Mouse (Mus musculus) forebrain, embryonic 15.5 days (tissue): ENCODE measurements around the gene St6galnac6. TPM values are rescaled to one million over a fixed set of nuclear protein-coding genes. Genes with fewer than 3 reads are reported as not detected.
A peak's percentile ranks its signal among the peaks of the same experiment; 100 is the strongest.

Source experiments
- ATAC-seq: fragments of 200-750 bp; cut with Nextera tagmentation; replicated peaks from 2 replicates; pipeline ENCODE4 v1.8.0; 2017; ENCODE audit warnings: mild to moderate bottlenecking, moderate TSS enrichment, moderate library complexity
- H3K27ac ChIP-seq: fragments of 300-500 bp; sonication (generic); replicated peaks from 2 replicates; pipeline ENCODE4 v1.5.1; 2015; ENCODE audit warnings: mild to moderate bottlenecking, inconsistent platforms
- H3K27me3 ChIP-seq: fragments of 300-500 bp; sonication (generic); 2 replicates; pipeline ENCODE4 v1.6.1; 2015; ENCODE audit warnings: inconsistent platforms
- H3K36me3 ChIP-seq: fragments of 300-500 bp; sonication (generic); 2 replicates; pipeline ENCODE4 v1.6.1; 2015; ENCODE audit warnings: mild to moderate bottlenecking, inconsistent platforms
- H3K4me1 ChIP-seq: fragments of 300-500 bp; sonication (generic); 2 replicates; pipeline ENCODE4 v1.6.1; 2015; ENCODE audit warnings: inconsistent platforms
- H3K4me2 ChIP-seq: fragments of 300-500 bp; sonication (generic); replicated peaks from 2 replicates; pipeline ENCODE4 v1.6.1; 2015; ENCODE audit warnings: mild to moderate bottlenecking, inconsistent platforms
- H3K4me3 ChIP-seq: fragments of 300-500 bp; sonication (generic); 2 replicates; pipeline ENCODE4 v1.5.1; 2015; ENCODE audit warnings: mild to moderate bottlenecking, inconsistent platforms
- H3K9ac ChIP-seq: fragments of 300-500 bp; sonication (generic); replicated peaks from 2 replicates; pipeline ENCODE4 v1.6.1; 2015; ENCODE audit warnings: mild to moderate bottlenecking, inconsistent platforms
- H3K9me3 ChIP-seq: fragments of 300-500 bp; sonication (generic); 2 replicates; pipeline ENCODE4 v1.6.1; 2016; ENCODE audit warnings: inconsistent platforms
- WGBS: fragments of 180-500 bp; shearing (Covaris S2); methylation state at CpG from one replicate; pipeline ENCODE4 v1.1.7; 2015; ENCODE audit warnings: mixed read lengths; 5-methylcytosine and 5-hydroxymethylcytosine counted together
- polyA plus RNA-seq: library from polyadenylated mRNA; unstranded; fragments of >200 nt; fragmentation: Nextera tagmentation; extraction: Ambion mirVana; gene quantifications from 2 replicates; pipeline ENCODE4 v1.2.1, GENCODE M21; 2015

The St6galnac6 gene
- polyA plus RNA-seq, result 16.6 and 19.3 TPM in 2 replicates

GRCm38 (mm10) chr2:32599409-32599808 is at the start of gene St6galnac6:
Gene St6galnac6, plus strand, starts transcription at chr2:32599709.
- Histone ChIP-seq H3K4me2 (no peak within 1 kb of the TSS), H3K4me3 (no peak within 1 kb of the TSS), H3K4me1 (peaks cover 14% of the 10 kb centered on the region), H3K27ac (no peak within 1 kb of the TSS), H3K9me3 (no peaks in the 10 kb centered on the region), H3K27me3 (no peaks in the 10 kb centered on the region), H3K9ac (no peak within 1 kb of the TSS), H3K36me3 (no peaks in the 10 kb centered on the region)
- ATAC-seq, result no peak
- WGBS, result 89% methylated on average over 3 of the region's 3 CpGs

GRCm38 (mm10) chr2:32549764-32550163 is 49.7 kb upstream of the St6galnac6 start:
- Histone ChIP-seq H3K27ac (no peak overlapping the region), H3K4me1 (no peaks in the 10 kb centered on the region), H3K4me2 (no peak overlapping the region), H3K36me3 (no peaks in the 10 kb centered on the region), H3K9ac (no peak overlapping the region), H3K27me3 (no peaks in the 10 kb centered on the region), H3K9me3 (no peaks in the 10 kb centered on the region), H3K4me3 (no peak overlapping the region)
- ATAC-seq, result no peak
- WGBS, result 82% methylated on average over 6 of the region's 6 CpGs

- H3K4me2 ChIP-seq, result no peak overlapping the region
- H3K4me1 ChIP-seq, result no peaks in the 10 kb centered on the region
- H3K4me3 ChIP-seq, result no peak overlapping the region
- no peaks in the 10 kb centered on the region for H3K36me3 ChIP-seq
- no peak for ATAC-seq
- no peaks in the 10 kb centered on the region for H3K27me3 ChIP-seq
- 94% methylated on average over 5 of the region's 5 CpGs for WGBS
- H3K9ac ChIP-seq, result no peak overlapping the region
- H3K27ac ChIP-seq, result no peak overlapping the region
- H3K9me3 ChIP-seq, result no peaks in the 10 kb centered on the region
Measured at GRCm38 (mm10) chr2:32551236-32551635, 48.3 kb upstream of the St6galnac6 start.

- Histone ChIP-seq H3K4me1 (no peaks in the 10 kb centered on the region), H3K9ac (no peak overlapping the region), H3K27ac (no peak overlapping the region), H3K27me3 (no peaks in the 10 kb centered on the region), H3K36me3 (no peaks in the 10 kb centered on the region), H3K4me2 (no peak overlapping the region), H3K4me3 (no peak overlapping the region), H3K9me3 (no peaks in the 10 kb centered on the region)
- WGBS, result 87% methylated on average over 7 of the region's 7 CpGs
- no peak for ATAC-seq
Measured at GRCm38 (mm10) chr2:32553592-32554148, 45.8 kb upstream of the St6galnac6 start.

GRCm38 (mm10) chr2:32555484-32555883 is 44.0 kb upstream of the St6galnac6 start:
- no peaks in the 10 kb centered on the region for H3K36me3 ChIP-seq
- WGBS, result 44% methylated on average over 4 of the region's 4 CpGs
- no peaks in the 10 kb centered on the region for H3K9me3 ChIP-seq
- H3K4me3 ChIP-seq, result no peak overlapping the region
- no peak overlapping the region for H3K9ac ChIP-seq
- ATAC-seq, result no peak
- no peaks in the 10 kb centered on the region for H3K27me3 ChIP-seq
- H3K4me2 ChIP-seq, result no peak overlapping the region
- H3K27ac ChIP-seq, result no peak overlapping the region
- H3K4me1 ChIP-seq, result peaks cover 15% of the 10 kb centered on the region

GRCm38 (mm10) chr2:32556019-32556418 is 43.5 kb upstream of the St6galnac6 start:
- Histone ChIP-seq H3K27me3 (no peaks in the 10 kb centered on the region), H3K4me3 (no peak overlapping the region), H3K4me2 (no peak overlapping the region), H3K27ac (no peak overlapping the region), H3K9me3 (no peaks in the 10 kb centered on the region), H3K36me3 (no peaks in the 10 kb centered on the region), H3K4me1 (peaks cover 15% of the 10 kb centered on the region), H3K9ac (no peak overlapping the region)
- 85% methylated on average over 7 of the region's 7 CpGs for WGBS
- ATAC-seq, result no peak

GRCm38 (mm10) chr2:32559570-32559969 is 39.9 kb upstream of the St6galnac6 start:
- Histone ChIP-seq H3K4me3 (no peak overlapping the region), H3K27ac (peak overlapping the region; percentile 61), H3K4me2 (no peak overlapping the region), H3K9ac (no peak overlapping the region; the same call in 1 of the 2 replicates), H3K36me3 (0 out of 2 replicates have a peak, but pooled peaks cover 13% of the 10 kb centered on the region), H3K9me3 (no peaks in the 10 kb centered on the region), H3K4me1 (peaks cover 15% of the 10 kb centered on the region), H3K27me3 (no peaks in the 10 kb centered on the region)
- ATAC-seq, result peak; percentile 70
- 6% methylated on average over 5 of the region's 5 CpGs for WGBS

- Histone ChIP-seq H3K4me2 (no peak overlapping the region), H3K36me3 (peaks cover 24% of the 10 kb centered on the region; the same call in 1 of the 2 replicates), H3K9ac (no peak overlapping the region), H3K4me3 (no peak overlapping the region), H3K9me3 (no peaks in the 10 kb centered on the region), H3K27ac (no peak overlapping the region), H3K27me3 (no peaks in the 10 kb centered on the region), H3K4me1 (peaks cover 8% of the 10 kb centered on the region)
- WGBS, result 41% methylated on average over 4 of the region's 4 CpGs
- ATAC-seq, result no peak
Measured at GRCm38 (mm10) chr2:32566536-32567063, 32.9 kb upstream of the St6galnac6 start.

GRCm38 (mm10) chr2:32568149-32568548 is 31.4 kb upstream of the St6galnac6 start:
- no peak overlapping the region for H3K27ac ChIP-seq
- ATAC-seq, result no peak
- H3K4me2 ChIP-seq, result no peak overlapping the region
- no peak overlapping the region for H3K4me3 ChIP-seq
- H3K36me3 ChIP-seq, result peaks cover 28% of the 10 kb centered on the region; the same call in 1 of the 2 replicates
- peaks cover 18% of the 10 kb centered on the region for H3K4me1 ChIP-seq
- H3K27me3 ChIP-seq, result no peaks in the 10 kb centered on the region
- no peak overlapping the region for H3K9ac ChIP-seq
- H3K9me3 ChIP-seq, result no peaks in the 10 kb centered on the region
- WGBS, result 74% methylated on average over 5 of the region's 5 CpGs

- Histone ChIP-seq H3K4me3 (no peak overlapping the region), H3K36me3 (peaks cover 24% of the 10 kb centered on the region; the same call in 1 of the 2 replicates), H3K27ac (no peak overlapping the region), H3K9ac (no peak overlapping the region), H3K27me3 (no peaks in the 10 kb centered on the region), H3K4me2 (no peak overlapping the region), H3K4me1 (peaks cover 18% of the 10 kb centered on the region), H3K9me3 (no peaks in the 10 kb centered on the region)
- no peak for ATAC-seq
- WGBS, result 85% methylated on average over 3 of the region's 3 CpGs
Measured at GRCm38 (mm10) chr2:32568941-32569340, 30.6 kb upstream of the St6galnac6 start.

- 1% methylated on average over 36 of the region's 36 CpGs for WGBS
- H3K9me3 ChIP-seq, result no peaks in the 10 kb centered on the region
- peaks cover 26% of the 10 kb centered on the region for H3K4me1 ChIP-seq
- H3K36me3 ChIP-seq, result peaks cover 17% of the 10 kb centered on the region; the same call in 1 of the 2 replicates
- H3K4me3 ChIP-seq, result peak within 1 kb of the TSS; percentile 76
- peak; percentile 79 for ATAC-seq
- peak within 1 kb of the TSS; percentile 62 for H3K27ac ChIP-seq
- H3K4me2 ChIP-seq, result peak within 1 kb of the TSS; percentile 90
- no peaks in the 10 kb centered on the region for H3K27me3 ChIP-seq
- peak within 1 kb of the TSS; percentile 80 for H3K9ac ChIP-seq
Measured at GRCm38 (mm10) chr2:32570698-32571494, 28.6 kb upstream of the St6galnac6 start, which contains the start of gene Dpm2. Gene Dpm2, plus strand, starts transcription at chr2:32570858.

GRCm38 (mm10) chr2:32572196-32572595 is 27.3 kb upstream of the St6galnac6 start:
- Histone ChIP-seq H3K36me3 (peaks cover 13% of the 10 kb centered on the region; the same call in 1 of the 2 replicates), H3K4me2 (no peak overlapping the region), H3K27me3 (no peaks in the 10 kb centered on the region), H3K9me3 (no peaks in the 10 kb centered on the region), H3K9ac (no peak overlapping the region), H3K27ac (no peak overlapping the region), H3K4me1 (peaks cover 30% of the 10 kb centered on the region), H3K4me3 (no peak overlapping the region)
- 93% methylated on average over 11 of the region's 11 CpGs for WGBS
- ATAC-seq, result no peak
